Mouse (Mus musculus) heart, postnatal 0 days (tissue): ENCODE results near the gene Olfr1325. TPM values are rescaled to one million over a fixed set of nuclear protein-coding genes. Genes with fewer than 3 reads are reported as not detected.
"Not testable (repeated sequence)": the region's sequence is repeated elsewhere in the genome, so short reads cannot be mapped to it uniquely, and the experiment has no call there.

ENCODE experiments used
- ATAC-seq: fragments of 200-750 bp; cut with Nextera tagmentation; 2 replicates; pipeline ENCODE4 v1.8.0; 2017; ENCODE audit warnings: low read depth, moderate number of reproducible peaks, moderate library complexity; ENCODE audit not compliant: insufficient read depth
- DNase-seq: peaks from one replicate; pipeline ENCODE4 v3.0.0-alpha.2; 2016; ENCODE audit warnings: low spot score
- H3K27ac ChIP-seq: fragments of 300-500 bp; sonication (generic); 2 replicates; pipeline ENCODE4 v1.5.1; 2014; ENCODE audit warnings: low read depth, mild to moderate bottlenecking
- H3K27me3 ChIP-seq: fragments of 300-500 bp; sonication (generic); 2 replicates; pipeline ENCODE4 v1.6.1; 2014; ENCODE audit warnings: low read length, mixed read lengths; ENCODE audit not compliant: control insufficient read depth, insufficient read depth
- H3K36me3 ChIP-seq: fragments of 300-500 bp; sonication (generic); replicated peaks from 2 replicates; pipeline ENCODE4 v1.6.1; 2014; ENCODE audit warnings: low read length, mixed read lengths; ENCODE audit not compliant: control insufficient read depth, insufficient read depth
- H3K4me1 ChIP-seq: fragments of 300-500 bp; sonication (generic); 2 replicates; pipeline ENCODE4 v1.6.1; 2014; ENCODE audit warnings: antibody characterized with exemption; ENCODE audit not compliant: control insufficient read depth, insufficient read depth
- H3K4me2 ChIP-seq: fragments of 300-500 bp; sonication (generic); 2 replicates; pipeline ENCODE4 v1.6.1; 2014; ENCODE audit warnings: low read depth, mild to moderate bottlenecking, low read length, moderate library complexity
- H3K4me3 ChIP-seq: fragments of 300-500 bp; sonication (generic); 2 replicates; pipeline ENCODE4 v1.5.1; 2014; ENCODE audit warnings: low read depth, low read length
- H3K9ac ChIP-seq: fragments of 300-500 bp; sonication (generic); replicated peaks from 2 replicates; pipeline ENCODE4 v1.6.1; 2014; ENCODE audit warnings: low read depth, low read length, mixed read lengths
- H3K9me3 ChIP-seq: fragments of 300-500 bp; sonication (generic); replicated peaks from 2 replicates; pipeline ENCODE4 v1.6.1; 2016; ENCODE audit warnings: low read length; ENCODE audit not compliant: control insufficient read depth
- CTCF ChIP-seq: IDR thresholded peaks from 2 replicates; pipeline ENCODE4 v1.5.1; 2016; ENCODE audit warnings: antibody characterized with exemption, control low read depth, low read depth
- EP300 ChIP-seq: IDR thresholded peaks from 2 replicates; pipeline ENCODE4 v1.6.1; 2016; ENCODE audit warnings: antibody characterized with exemption, low read depth
- WGBS: fragments of 180-500 bp; shearing (Covaris S2); extraction: QIAGEN DNeasy Blood & Tissue Kit; methylation state at CpG from one replicate; pipeline ENCODE4 v1.1.7; 2014; 5-methylcytosine and 5-hydroxymethylcytosine counted together
- polyA plus RNA-seq: library from polyadenylated mRNA; unstranded; fragments of >200 nt; fragmentation: Nextera tagmentation; extraction: Ambion mirVana; gene quantifications from 2 replicates; pipeline ENCODE4 v1.2.1, GENCODE M21; 2015
- total RNA-seq: library from RNA; depleted of rRNA; stranded (reverse); fragments of >200 nt; gene quantifications from 2 replicates; pipeline ENCODE4 v1.2.3, GENCODE M21; 2014; ENCODE audit warnings: low replicate concordance; rRNA removed

Olfr1325 gene
- not detected in 2 replicates for total RNA-seq
- not detected in 2 replicates for polyA plus RNA-seq

- 72% methylated on average over 2 of the region's 2 CpGs for WGBS
- TF ChIP-seq CTCF (no peak), EP300 (no peak)
- no peak within 1 kb of the TSS for H3K9ac ChIP-seq
Observed at GRCm38 (mm10) chrX:74592379-74592778, at the start of gene Olfr1325. Gene Olfr1325, plus strand, starts transcription at chrX:74592679.

DNA sequence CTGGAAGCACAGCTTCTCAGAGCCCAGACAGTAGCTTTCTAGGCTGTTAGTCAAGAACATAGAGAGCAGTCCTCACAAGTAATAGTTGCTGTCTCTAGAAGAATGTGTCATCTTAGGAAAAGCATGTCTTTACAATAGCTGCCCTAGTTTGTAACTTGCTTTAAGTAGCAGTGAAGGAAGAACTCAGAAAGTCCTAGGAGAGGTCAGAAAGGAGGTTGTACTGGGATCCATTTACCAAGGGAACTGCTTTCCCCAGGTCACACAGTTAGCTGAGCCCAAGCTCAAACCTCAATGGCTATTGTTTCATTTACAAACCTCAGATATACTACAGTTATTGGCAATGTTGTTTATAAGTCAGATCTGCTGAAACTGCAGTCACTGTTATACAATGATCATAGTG, 17.7 kb upstream of the Olfr1325 start, which contains the start of gene Olfr1326-ps1:
TSS of gene Olfr1326-ps1 (minus strand) at position 101 of the 400 bp plus-strand sequence.
- H3K27me3 ChIP-seq: no peaks in the 10 kb centered on the region
- H3K9ac ChIP-seq: no peak within 1 kb of the TSS
- DNase-seq (no peak), ATAC-seq (no peak)
- no peaks in the 10 kb centered on the region for H3K36me3 ChIP-seq
- no peak within 1 kb of the TSS for H3K27ac ChIP-seq
- no peaks in the 10 kb centered on the region for H3K9me3 ChIP-seq
- no peak for TF ChIP-seq EP300
- no peak for TF ChIP-seq CTCF
- H3K4me2 ChIP-seq: no peak within 1 kb of the TSS
- no peaks in the 10 kb centered on the region for H3K4me1 ChIP-seq
- no peak within 1 kb of the TSS for H3K4me3 ChIP-seq

More at GRCm38 (mm10) chrX:74592379-74592778, at the start of gene Olfr1325:
- DNase-seq (no peak), ATAC-seq (no peak)
- Histone ChIP-seq H3K4me3 (no peak within 1 kb of the TSS), H3K27me3 (no peaks in the 10 kb centered on the region), H3K4me1 (no peaks in the 10 kb centered on the region), H3K9me3 (no peaks in the 10 kb centered on the region), H3K27ac (no peak within 1 kb of the TSS), H3K36me3 (no peaks in the 10 kb centered on the region), H3K4me2 (no peak within 1 kb of the TSS)

DNA sequence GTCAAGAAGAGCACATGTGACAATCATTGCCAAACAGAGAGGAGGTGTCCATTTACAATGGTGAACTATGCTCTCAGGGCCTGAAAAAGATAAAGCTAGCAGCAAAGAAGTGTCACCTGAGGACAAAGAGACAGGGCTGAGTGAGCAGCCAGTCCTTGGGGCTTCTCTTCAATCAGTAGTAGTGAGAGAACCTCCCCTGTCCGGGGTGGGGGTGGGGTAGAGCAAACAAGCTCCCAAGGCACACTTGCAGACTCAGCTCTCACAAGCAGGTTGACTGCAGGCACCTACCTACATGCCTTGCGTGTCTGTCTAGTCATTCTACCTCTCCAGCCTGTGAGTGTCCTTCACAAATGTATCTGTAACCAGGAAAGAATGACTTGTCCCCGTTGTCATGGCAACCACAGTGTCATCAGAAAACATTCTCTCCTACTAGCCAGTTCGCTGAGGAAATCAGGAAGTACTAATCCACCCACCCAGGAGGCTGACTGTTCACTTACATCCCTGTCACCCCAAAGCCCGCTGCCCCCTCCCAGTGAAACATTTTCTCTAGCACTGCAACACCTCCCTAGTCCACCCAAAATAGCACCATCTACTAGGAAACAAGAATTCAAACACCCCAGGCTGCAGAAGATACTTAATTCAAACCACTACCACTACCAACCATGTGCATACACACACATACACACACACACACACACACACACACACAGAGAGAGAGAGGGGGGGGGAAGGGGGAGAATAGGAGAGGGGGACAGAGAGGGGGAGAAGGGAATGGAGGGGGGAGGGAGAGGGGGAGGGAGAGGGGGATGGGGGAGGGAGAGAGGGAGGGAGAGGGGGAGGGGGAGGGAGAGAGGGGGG, 53.2 kb downstream of the Olfr1325 start, which contains the start of gene Gm5640:
TSS of gene Gm5640 (minus strand) at position 170 of the 858 bp plus-strand sequence.
- DNase-seq, H3K36me3 ChIP-seq, H3K4me1 ChIP-seq, H3K27ac ChIP-seq, H3K4me2 ChIP-seq, H3K4me3 ChIP-seq, H3K9me3 ChIP-seq, H3K9ac ChIP-seq, H3K27me3 ChIP-seq: not testable (repeated sequence)
- WGBS: 55% methylated on average over 2 of the region's 5 CpGs
- peak; percentile 17; the same call in 1 of the 2 replicates for ATAC-seq

DNA sequence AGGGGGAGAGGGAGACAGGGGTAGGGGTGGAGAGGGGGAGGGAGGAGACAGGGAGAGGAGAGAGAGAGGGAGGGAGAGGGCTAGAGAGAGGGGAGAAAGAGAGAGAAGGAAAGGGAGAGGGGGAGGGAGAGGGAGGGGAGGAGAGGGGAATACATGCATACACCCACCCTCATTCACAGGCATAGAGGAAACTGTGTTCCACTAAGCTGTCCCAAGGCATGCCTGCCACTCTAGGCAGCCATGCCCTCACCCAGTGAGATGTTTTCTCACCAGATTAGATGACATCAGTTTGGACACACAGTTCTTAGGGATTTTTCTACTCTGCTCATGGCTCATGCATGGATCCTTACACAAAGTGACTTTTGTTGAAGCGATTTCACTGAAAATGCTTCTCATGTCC, 53.9 kb downstream of the Olfr1325 start:
- no CpG with 5 or more reads among the region's 1 CpGs for WGBS
- not testable (repeated sequence) for H3K4me1 ChIP-seq, H3K9ac ChIP-seq, ATAC-seq, H3K27me3 ChIP-seq, H3K36me3 ChIP-seq, H3K27ac ChIP-seq, H3K4me2 ChIP-seq, DNase-seq, H3K4me3 ChIP-seq, H3K9me3 ChIP-seq

Other genes starting within 250 kb of the Olfr1325 start
- gene Lage3, start 239.1 kb upstream of the Olfr1325 start, total RNA-seq: 61.1 and 76.7 TPM in 2 replicates
- 83.9 and 94.9 TPM in 2 replicates for gene Lage3, start 239.1 kb upstream of the Olfr1325 start, polyA plus RNA-seq
- gene Ubl4a, start 219.5 kb upstream of the Olfr1325 start, total RNA-seq: 44.2 and 58.2 TPM in 2 replicates
- gene Ubl4a, start 219.5 kb upstream of the Olfr1325 start, polyA plus RNA-seq: 49.8 and 50.8 TPM in 2 replicates
- 9.1 and 17.2 TPM in 2 replicates for gene Slc10a3, start 219.3 kb upstream of the Olfr1325 start, total RNA-seq
- 9.4 and 10.3 TPM in 2 replicates for gene Slc10a3, start 219.3 kb upstream of the Olfr1325 start, polyA plus RNA-seq
- 32.7 and 41.1 TPM in 2 replicates for gene Fam3a, start 199.4 kb upstream of the Olfr1325 start, total RNA-seq
- gene Fam3a, start 199.4 kb upstream of the Olfr1325 start, polyA plus RNA-seq: 26.8 and 26.9 TPM in 2 replicates
- 27.0 and 34.7 TPM in 2 replicates for gene Ikbkg, start 199.4 kb upstream of the Olfr1325 start, total RNA-seq
- gene Ikbkg, start 199.4 kb upstream of the Olfr1325 start, polyA plus RNA-seq: 17.4 and 18.1 TPM in 2 replicates
- 11.0 and 13.8 TPM in 2 replicates for gene G6pdx, start 163.5 kb upstream of the Olfr1325 start, total RNA-seq
- gene G6pdx, start 163.5 kb upstream of the Olfr1325 start, polyA plus RNA-seq: 8.0 and 8.5 TPM in 2 replicates
- gene Gm6880, start 111.3 kb upstream of the Olfr1325 start, total RNA-seq: not detected in 2 replicates
- not detected in 2 replicates for gene Gm6880, start 111.3 kb upstream of the Olfr1325 start, polyA plus RNA-seq
- not detected in 2 replicates for gene Olfr1326-ps1, start 17.8 kb upstream of the Olfr1325 start, total RNA-seq
- not detected in 2 replicates for gene Olfr1326-ps1, start 17.8 kb upstream of the Olfr1325 start, polyA plus RNA-seq
- gene Gm5640, start 53.0 kb downstream of the Olfr1325 start, total RNA-seq: not detected in 2 replicates
- gene Gm5640, start 53.0 kb downstream of the Olfr1325 start, polyA plus RNA-seq: 0.32 and 0.37 TPM in 2 replicates
- not detected in 2 replicates for gene Gm6890, start 148.2 kb downstream of the Olfr1325 start, total RNA-seq
- not detected in 2 replicates for gene Gm6890, start 148.2 kb downstream of the Olfr1325 start, polyA plus RNA-seq
- gene Gm5936, start 244.5 kb downstream of the Olfr1325 start, total RNA-seq: not detected in 2 replicates
- gene Gm5936, start 244.5 kb downstream of the Olfr1325 start, polyA plus RNA-seq: 0.10 TPM in 1 of 2 replicates, not detected in the other